Mouse (Mus musculus): Measurements from ENCODE around the gene Amigo1. TPM values are rescaled to one million over a fixed set of nuclear protein-coding genes. Genes with fewer than 3 reads are reported as not detected.
"Not testable (repeated sequence)": the region's sequence is repeated elsewhere in the genome, so short reads cannot be mapped to it uniquely, and the experiment has no call there.

Gene Amigo1
- polyA plus RNA-seq, 1 experiment, result 25.0 TPM

- no peak for DNase-seq (ENCODE audit: low read depth)
- no peak for TF ChIP-seq CTCF (IDR thresholded peaks at IDR 0.05; ENCODE audit: borderline replicate concordance, extremely low read depth, insufficient read depth, insufficient read length)
- no peak for TF ChIP-seq POLR2A (IDR thresholded peaks at IDR 0.05; ENCODE audit: borderline replicate concordance, extremely low read depth, insufficient read depth, insufficient read length, poor library complexity, severe bottlenecking)
Observed at GRCm38 (mm10) chr3:108214734-108215133, 28.6 kb downstream of the Amigo1 start.

GRCm38 (mm10) chr3:108220661-108221060, 34.5 kb downstream of the Amigo1 start:
- no peak for DNase-seq (ENCODE audit: low read depth)
- no peak for TF ChIP-seq CTCF (IDR thresholded peaks at IDR 0.05; ENCODE audit: borderline replicate concordance, extremely low read depth, insufficient read depth, insufficient read length)
- no peak for TF ChIP-seq POLR2A (IDR thresholded peaks at IDR 0.05; ENCODE audit: borderline replicate concordance, extremely low read depth, insufficient read depth, insufficient read length, poor library complexity, severe bottlenecking)

GRCm38 (mm10) chr3:108225711-108226557, 39.8 kb downstream of the Amigo1 start:
- TF ChIP-seq CTCF (IDR thresholded peaks at IDR 0.05; ENCODE audit: borderline replicate concordance, extremely low read depth, insufficient read depth, insufficient read length) (no peak), POLR2A (IDR thresholded peaks at IDR 0.05; ENCODE audit: borderline replicate concordance, extremely low read depth, insufficient read depth, insufficient read length, poor library complexity, severe bottlenecking) (no peak)

GRCm38 (mm10) chr3:108226558-108227350, 40.6 kb downstream of the Amigo1 start, which contains the start of gene Sypl2:
Gene Sypl2 (minus strand): TSS chr3:108226648.
- no peak for TF ChIP-seq POLR2A (IDR thresholded peaks at IDR 0.05; ENCODE audit: borderline replicate concordance, extremely low read depth, insufficient read depth, insufficient read length, poor library complexity, severe bottlenecking)
- no peak for TF ChIP-seq CTCF (IDR thresholded peaks at IDR 0.05; ENCODE audit: borderline replicate concordance, extremely low read depth, insufficient read depth, insufficient read length)
- DNase-seq (ENCODE audit: low read depth), result peak; percentile 79

More at GRCm38 (mm10) chr3:108225711-108226557, 39.8 kb downstream of the Amigo1 start:
- peak; percentile 21 for DNase-seq (ENCODE audit: low read depth)

- TF ChIP-seq CTCF (IDR thresholded peaks at IDR 0.05; ENCODE audit: borderline replicate concordance, extremely low read depth, insufficient read depth, insufficient read length) (no peak), POLR2A (IDR thresholded peaks at IDR 0.05; ENCODE audit: borderline replicate concordance, extremely low read depth, insufficient read depth, insufficient read length, poor library complexity, severe bottlenecking) (no peak)
Observed at GRCm38 (mm10) chr3:108227521-108227920, 41.4 kb downstream of the Amigo1 start.

GRCm38 (mm10) chr3:108231646-108232045, 45.5 kb downstream of the Amigo1 start:
- no peak for DNase-seq (ENCODE audit: low read depth)
- TF ChIP-seq CTCF (IDR thresholded peaks at IDR 0.05; ENCODE audit: borderline replicate concordance, extremely low read depth, insufficient read depth, insufficient read length), result no peak
- TF ChIP-seq POLR2A (IDR thresholded peaks at IDR 0.05; ENCODE audit: borderline replicate concordance, extremely low read depth, insufficient read depth, insufficient read length, poor library complexity, severe bottlenecking), result no peak

More at GRCm38 (mm10) chr3:108227521-108227920, 41.4 kb downstream of the Amigo1 start:
- no peak for DNase-seq (ENCODE audit: low read depth)

GRCm38 (mm10) chr3:108237474-108238102, 51.5 kb downstream of the Amigo1 start:
- DNase-seq (ENCODE audit: low read depth), result not testable (repeated sequence)

- DNase-seq (ENCODE audit: low read depth), result no peak
- TF ChIP-seq CTCF (IDR thresholded peaks at IDR 0.05; ENCODE audit: borderline replicate concordance, extremely low read depth, insufficient read depth, insufficient read length) (no peak), POLR2A (IDR thresholded peaks at IDR 0.05; ENCODE audit: borderline replicate concordance, extremely low read depth, insufficient read depth, insufficient read length, poor library complexity, severe bottlenecking) (no peak)
Observed at GRCm38 (mm10) chr3:108241243-108241839, 55.2 kb downstream of the Amigo1 start.

Other genes with a start within 250 kb of the Amigo1 start
- gene Gstm6, start 242.6 kb upstream of the Amigo1 start, polyA plus RNA-seq (2012; rRNA removed), result 7.9 and 9.5 TPM in 2 replicates
- gene Gstm3, start 217.1 kb upstream of the Amigo1 start, polyA plus RNA-seq (2012; rRNA removed), result 0.06 TPM in 1 of 2 replicates, not detected in the other
- gene Gstm2, start 199.9 kb upstream of the Amigo1 start, polyA plus RNA-seq (2012; rRNA removed), result 5.8 and 6.9 TPM in 2 replicates
- gene Gstm1, start 168.4 kb upstream of the Amigo1 start, polyA plus RNA-seq (2012; rRNA removed), result 33.4 and 38.5 TPM in 2 replicates
- 13.2 and 15.3 TPM in 2 replicates for gene Gstm4, start 141.4 kb upstream of the Amigo1 start, polyA plus RNA-seq (2012; rRNA removed)
- gene Ampd2, start 99.7 kb upstream of the Amigo1 start, polyA plus RNA-seq (2012; rRNA removed), result 111 and 118 TPM in 2 replicates
- 0.05 and 0.18 TPM in 2 replicates for gene Gnat2, start 93.5 kb upstream of the Amigo1 start, polyA plus RNA-seq (2012; rRNA removed)
- gene Gnai3, start 40.2 kb upstream of the Amigo1 start, polyA plus RNA-seq (2012; rRNA removed), result 79.0 and 86.6 TPM in 2 replicates
- gene Gpr61, start 31.5 kb upstream of the Amigo1 start, polyA plus RNA-seq (2012; rRNA removed), result 1.5 and 2.6 TPM in 2 replicates
- 8.4 and 8.7 TPM in 2 replicates for gene Cyb561d1, start 14.9 kb downstream of the Amigo1 start, polyA plus RNA-seq (2012; rRNA removed)
- gene Atxn7l2, start 24.6 kb downstream of the Amigo1 start, polyA plus RNA-seq (2012; rRNA removed), result 50.1 and 55.9 TPM in 2 replicates
- 1.0 and 2.8 TPM in 2 replicates for gene Sypl2, start 40.3 kb downstream of the Amigo1 start, polyA plus RNA-seq (2012; rRNA removed)
- 135 and 166 TPM in 2 replicates for gene Psma5, start 70.6 kb downstream of the Amigo1 start, polyA plus RNA-seq (2012; rRNA removed)
- 74.2 and 79.2 TPM in 2 replicates for gene Sort1, start 97.7 kb downstream of the Amigo1 start, polyA plus RNA-seq (2012; rRNA removed)
- 0.10 and 0.12 TPM in 2 replicates for gene Mybphl, start 178.6 kb downstream of the Amigo1 start, polyA plus RNA-seq (2012; rRNA removed)
- gene Psrc1, start 197.5 kb downstream of the Amigo1 start, polyA plus RNA-seq (2012; rRNA removed), result 27.1 and 71.0 TPM in 2 replicates
- 64.9 and 101 TPM in 2 replicates for gene Celsr2, start 229.2 kb downstream of the Amigo1 start, polyA plus RNA-seq (2012; rRNA removed)